Mouse (Mus musculus) MEL (cell line): ENCODE data around the gene Ubp1. TPM values are rescaled to one million over a fixed set of nuclear protein-coding genes. Genes with fewer than 3 reads are reported as not detected.

Experiments
- DNase-seq: peaks from one replicate; pipeline ENCODE4 v3.0.0; 2011; ENCODE audit warnings: low read depth, low spot score
- H3K27ac ChIP-seq: 2 replicates; pipeline ENCODE4 v1.5.1; 2012; ENCODE audit warnings: low read depth, mild to moderate bottlenecking, control low read depth, low read length, moderate library complexity; ENCODE audit not compliant: control insufficient read depth
- H3K27me3 ChIP-seq, 2 experiments: fragments of 150-350 bp in 1 of 2; sonication (generic) in 1 of 2; 2 replicates each; pipeline ENCODE4 v1.6.1; 2012; ENCODE audit warnings: low read length in 2 of 2, mild to moderate bottlenecking in 2 of 2, improper control_type of control experiment in 1 of 2, moderate library complexity in 1 of 2; ENCODE audit not compliant: insufficient read depth in 2 of 2, control insufficient read depth in 1 of 2
- H3K36me3 ChIP-seq, 2 experiments: 2 replicates each; pipeline ENCODE4 v1.6.1; 2012 to 2014; ENCODE audit warnings: low read length in 2 of 2, improper control_type of control experiment in 1 of 2, inconsistent platforms in 1 of 2, mild to moderate bottlenecking in 1 of 2; ENCODE audit not compliant: insufficient read depth in 2 of 2, control insufficient read depth in 1 of 2
- H3K4me1 ChIP-seq, 2 experiments: fragments of 150-350 bp in 1 of 2; sonication (generic) in 1 of 2; 2 replicates each; pipeline ENCODE4 v1.6.1; 2012; ENCODE audit warnings: low read length in 2 of 2, improper control_type of control experiment in 1 of 2, mild to moderate bottlenecking in 1 of 2; ENCODE audit not compliant: insufficient read depth in 2 of 2, control insufficient read depth in 1 of 2
- H3K4me3 ChIP-seq, 2 experiments: fragments of 150-350 bp in 1 of 2; sonication (generic) in 1 of 2; 2 replicates each; pipeline ENCODE4 v1.5.1; 2012; ENCODE audit warnings: low read depth in 2 of 2, low read length in 2 of 2, mild to moderate bottlenecking in 2 of 2, moderate library complexity in 2 of 2, control low read depth in 1 of 2, improper control_type of control experiment in 1 of 2; ENCODE audit not compliant: control insufficient read depth in 1 of 2, insufficient read depth in 1 of 2
- H3K79me2 ChIP-seq: 2 replicates; pipeline ENCODE4 v1.6.1; 2012; ENCODE audit warnings: mild to moderate bottlenecking, low read length, moderate library complexity; ENCODE audit not compliant: control insufficient read depth, poor library complexity, insufficient read depth
- H3K9ac ChIP-seq: 2 replicates; pipeline ENCODE4 v1.6.1; 2012; ENCODE audit warnings: low read depth, mild to moderate bottlenecking, control low read depth, low read length, moderate library complexity; ENCODE audit not compliant: control insufficient read depth, poor library complexity, severe bottlenecking
- H3K9me3 ChIP-seq: fragments of 150-350 bp; sonication (generic); replicated peaks from 2 replicates; pipeline ENCODE4 v1.6.1; 2012; ENCODE audit warnings: mild to moderate bottlenecking, low read length, improper control_type of control experiment, moderate library complexity; ENCODE audit not compliant: insufficient read depth
- BHLHE40 ChIP-seq: IDR thresholded peaks from 2 replicates; pipeline ENCODE4 v1.6.1; 2012; ENCODE audit warnings: low read depth, mild to moderate bottlenecking, inconsistent platforms, low read length, improper control_type of control experiment, borderline replicate concordance
- CHD1 ChIP-seq: IDR thresholded peaks from 2 replicates; pipeline ENCODE4 v1.6.1; 2012; ENCODE audit warnings: low read depth, mild to moderate bottlenecking, inconsistent platforms, low read length, improper control_type of control experiment
- CHD2 ChIP-seq: IDR thresholded peaks from 2 replicates; pipeline ENCODE4 v1.6.1; 2011; ENCODE audit warnings: low read length, improper control_type of control experiment
- CTCF ChIP-seq, 3 experiments: IDR thresholded peaks in 2 of 3; conservative IDR thresholded peaks in 1 of 3; 2 replicates each; pipeline ENCODE4 v1.5.1; 2011 to 2012; ENCODE audit warnings: low read length in 3 of 3, low read depth in 2 of 3, mild to moderate bottlenecking in 2 of 3, improper control_type of control experiment in 1 of 3, inconsistent platforms in 1 of 3, mixed read lengths in 1 of 3, moderate library complexity in 1 of 3; ENCODE audit not compliant: control insufficient read depth in 1 of 3, insufficient read depth in 1 of 3, poor library complexity in 1 of 3, severe bottlenecking in 1 of 3
- ELF1 ChIP-seq: IDR thresholded peaks from 2 replicates; pipeline ENCODE4 v1.6.1; 2014; ENCODE audit warnings: low read depth, mild to moderate bottlenecking, inconsistent platforms, low read length, improper control_type of control experiment, moderate library complexity
- EP300 ChIP-seq, 2 experiments: IDR thresholded peaks; 2 replicates each; pipeline ENCODE4 v1.6.1; 2011; ENCODE audit warnings: improper control_type of control experiment in 2 of 2, low read length in 2 of 2, low read depth in 1 of 2, mild to moderate bottlenecking in 1 of 2
- ETS1 ChIP-seq: IDR thresholded peaks from 2 replicates; pipeline ENCODE4 v1.6.1; 2012; ENCODE audit warnings: low read depth, mild to moderate bottlenecking, inconsistent platforms, low read length, improper control_type of control experiment, moderate library complexity
- GABPA ChIP-seq: IDR thresholded peaks from 2 replicates; pipeline ENCODE4 v1.6.1; 2012; ENCODE audit warnings: low read depth, mild to moderate bottlenecking, inconsistent platforms, low read length, improper control_type of control experiment, moderate library complexity
- HCFC1 ChIP-seq: IDR thresholded peaks from 2 replicates; pipeline ENCODE4 v1.6.1; 2012; ENCODE audit warnings: low read depth, mild to moderate bottlenecking, inconsistent platforms, low read length, improper control_type of control experiment, moderate library complexity
- JUND ChIP-seq: IDR thresholded peaks from 2 replicates; pipeline ENCODE4 v1.6.1; 2011; ENCODE audit warnings: low read depth, mild to moderate bottlenecking, improper control_type of control experiment, low read length
- KAT2A ChIP-seq: conservative IDR thresholded peaks from 2 replicates; pipeline ENCODE4 v1.6.1; 2012; ENCODE audit warnings: low read depth, low read length, improper control_type of control experiment, inconsistent platforms
- MAFK ChIP-seq: IDR thresholded peaks from 2 replicates; pipeline ENCODE4 v1.6.1; 2011; ENCODE audit warnings: low read depth, mild to moderate bottlenecking, low read length, improper control_type of control experiment, borderline replicate concordance
- MAX ChIP-seq: IDR thresholded peaks from 2 replicates; pipeline ENCODE4 v1.6.1; 2011; ENCODE audit warnings: low read length, improper control_type of control experiment
- MXI1 ChIP-seq: IDR thresholded peaks from 2 replicates; pipeline ENCODE4 v1.6.1; 2011; ENCODE audit warnings: mild to moderate bottlenecking, low read depth, low read length, improper control_type of control experiment
- MYB ChIP-seq: IDR thresholded peaks from 2 replicates; pipeline ENCODE4 v1.6.1; 2011; ENCODE audit warnings: mild to moderate bottlenecking, low read depth, low read length, improper control_type of control experiment
- NELFE ChIP-seq: IDR thresholded peaks from 2 replicates; pipeline ENCODE4 v1.6.1; 2011; ENCODE audit warnings: low read depth, low read length, improper control_type of control experiment
- NRF1 ChIP-seq: IDR thresholded peaks from 2 replicates; pipeline ENCODE4 v1.6.1; 2014; ENCODE audit warnings: low read depth, mild to moderate bottlenecking, inconsistent platforms, low read length, improper control_type of control experiment, moderate library complexity; ENCODE audit not compliant: poor library complexity, insufficient read depth, severe bottlenecking
- POLR2AphosphoS2 ChIP-seq: IDR thresholded peaks from 2 replicates; pipeline ENCODE4 v1.6.1; 2011; ENCODE audit warnings: low read length, improper control_type of control experiment
- POLR2AphosphoS5 ChIP-seq: IDR thresholded peaks from 2 replicates; pipeline ENCODE4 v1.6.1; 2012; ENCODE audit warnings: low read depth, borderline replicate concordance, mild to moderate bottlenecking, inconsistent platforms, low read length, moderate library complexity, mixed read lengths
- RCOR1 ChIP-seq: IDR thresholded peaks from 2 replicates; pipeline ENCODE4 v1.6.1; 2012; ENCODE audit warnings: low read depth, mild to moderate bottlenecking, inconsistent platforms, low read length, improper control_type of control experiment
- SIN3A ChIP-seq: IDR thresholded peaks from 2 replicates; pipeline ENCODE4 v1.6.1; 2012; ENCODE audit warnings: low read length, improper control_type of control experiment, inconsistent platforms
- TCF12 ChIP-seq: IDR thresholded peaks from 2 replicates; pipeline ENCODE4 v1.6.1; 2014; ENCODE audit warnings: low read depth, mild to moderate bottlenecking, inconsistent platforms, low read length, improper control_type of control experiment, moderate library complexity
- USF1 ChIP-seq: IDR thresholded peaks from 2 replicates; pipeline ENCODE4 v1.6.1; 2014; ENCODE audit warnings: low read depth, mild to moderate bottlenecking, inconsistent platforms, low read length, improper control_type of control experiment, moderate library complexity
- polyA plus RNA-seq, 2 experiments: library from polyadenylated mRNA; stranded (reverse) in 1 of 2; unstranded in 1 of 2; fragments of >175 nt in 1 of 2; fragments of >200 nt in 1 of 2; gene quantifications; 2 replicates each; pipeline versions ENCODE4 v1.2.1 to v1.2.4; 2012; ENCODE audit warnings: low replicate concordance in 2 of 2, low read depth in 1 of 2; ENCODE audit not compliant: insufficient read length in 2 of 2, insufficient read depth in 1 of 2, missing spikeins in 1 of 2
- total RNA-seq: library from RNA; depleted of rRNA; stranded (reverse); fragments of 300-350 nt; gene quantifications from 2 replicates; pipeline ENCODE4 v1.2.3, GENCODE M21; 2012

The Ubp1 gene
- total and polyA plus RNA-seq, 3 experiments, result 46.4 to 95.5 (median 60.8) TPM

GRCm38 (mm10) chr9:113947216-113947615 lies 16.5 kb downstream of the Ubp1 start:
- no peaks in the 10 kb centered on the region for H3K27me3 ChIP-seq
- no peak overlapping the region for H3K27ac ChIP-seq
- H3K4me1 ChIP-seq, result peaks cover 0 to 4% of the 10 kb centered on the region in 2 experiments; a peak in 2 of 4 replicates
- no peak overlapping the region for H3K4me3 ChIP-seq
- no peaks in the 10 kb centered on the region for H3K9me3 ChIP-seq
- no peak overlapping the region for H3K9ac ChIP-seq
- DNase-seq, result no peak
- peaks cover 4 to 32% of the 10 kb centered on the region in 2 experiments for H3K36me3 ChIP-seq
- H3K79me2 ChIP-seq, result peaks cover 36% of the 10 kb centered on the region
- no peak for TF ChIP-seq MAX
- no peak for TF ChIP-seq SIN3A
- no peak for TF ChIP-seq POLR2AphosphoS2
- no peak for TF ChIP-seq CHD2
- TF ChIP-seq JUND, result no peak
- TF ChIP-seq NELFE, result no peak
- no peak for TF ChIP-seq TCF12
- TF ChIP-seq HCFC1, result no peak
- TF ChIP-seq MXI1, result no peak
- TF ChIP-seq BHLHE40, result no peak
- no peak for TF ChIP-seq GABPA
- no peak for TF ChIP-seq USF1
- no peak for TF ChIP-seq MAFK
- no peak for TF ChIP-seq NRF1
- no peak for TF ChIP-seq KAT2A
- TF ChIP-seq, all 39 proteins: peak for 0

GRCm38 (mm10) chr9:113957777-113958176 lies 27.0 kb downstream of the Ubp1 start:
- Histone ChIP-seq H3K36me3 (peaks cover 2 to 45% of the 10 kb centered on the region in 2 experiments; a peak in 3 of 4 replicates), H3K27me3 (no peaks in the 10 kb centered on the region), H3K79me2 (no peaks in the 10 kb centered on the region)
- TF ChIP-seq NELFE (no peak), CHD2 (no peak), ELF1 (no peak), CTCF (IDR thresholded peaks at IDR 0.05 in 2 of 3, conservative IDR thresholded peaks at IDR 0.05 in 1 of 3; ENCODE audit: control insufficient read depth in 1 of 3, insufficient read depth in 1 of 3, low read depth in 2 of 3, low read length in 3 of 3, poor library complexity in 1 of 3, severe bottlenecking in 1 of 3) (no peak), RCOR1 (no peak), EP300 (IDR thresholded peaks at IDR 0.05; ENCODE audit: low read depth in 1 of 2, low read length in 2 of 2) (no peak), TCF12 (no peak), NRF1 (no peak), POLR2AphosphoS2 (no peak), GABPA (no peak), CHD1 (no peak), ETS1 (no peak), POLR2AphosphoS5 (no peak), MYB (no peak), HCFC1 (no peak)
- TF ChIP-seq, all 39 proteins: peak for 0
- Histone ChIP-seq H3K9ac (no peak overlapping the region), H3K9me3 (no peaks in the 10 kb centered on the region), H3K4me1 (no peaks in the 10 kb centered on the region; a peak in 1 of 4 replicates), H3K4me3 (no peak overlapping the region), H3K27ac (no peak overlapping the region)
- DNase-seq, result no peak
